Mouse (Mus musculus) layer of hippocampus, adult 18-20 months (tissue): ENCODE data around the gene 9330161L09Rik. TPM values are rescaled to one million over a fixed set of nuclear protein-coding genes. Genes with fewer than 3 reads are reported as not detected.
"Not testable (repeated sequence)": the region's sequence is repeated elsewhere in the genome, so short reads cannot be mapped to it uniquely, and the experiment has no call there.

Experiments used
- DNase-seq, 2 experiments: peaks; one replicate each; pipeline ENCODE4 v3.0.0; 2022; ENCODE audit warnings: low spot score in 2 of 2
- long read RNA-seq: library from polyadenylated mRNA; stranded (forward); transcript quantifications from one replicate; pipeline ENCODE4 v2.0.0, GENCODE M21; 2021
- total RNA-seq, 2 experiments: library from RNA; stranded (reverse); gene quantifications; 2 replicates each; pipeline ENCODE4 v1.2.3; 2021

9330161L09Rik gene
- total RNA-seq: 1 to 10 TPM; 2.6 to 2.8 TPM
- long read RNA-seq: 0 reads

GRCm38 (mm10) chr12:103407720-103408119, at the start of gene 9330161L09Rik:
Gene 9330161L09Rik, minus strand, starts transcription at chr12:103407820.
- no peak for DNase-seq

GRCm38 (mm10) chr12:103457140-103457539, 49.5 kb upstream of the 9330161L09Rik start, which contains the start of gene Ifi27l2b:
Gene Ifi27l2b, minus strand, starts transcription at chr12:103457223.
- DNase-seq: no peak

- not testable (repeated sequence) for DNase-seq
Measured at GRCm38 (mm10) chr12:103456727-103457126, 49.1 kb upstream of the 9330161L09Rik start.

GRCm38 (mm10) chr12:103453361-103453760, 45.7 kb upstream of the 9330161L09Rik start:
- DNase-seq: no peak

GRCm38 (mm10) chr12:103445060-103445459, 37.4 kb upstream of the 9330161L09Rik start:
- no peak for DNase-seq

GRCm38 (mm10) chr12:103444261-103444660, 36.6 kb upstream of the 9330161L09Rik start:
- DNase-seq: not testable (repeated sequence)

GRCm38 (mm10) chr12:103443524-103443923, 35.9 kb upstream of the 9330161L09Rik start, which contains the start of gene Ifi27l2a:
Gene Ifi27l2a, minus strand, starts transcription at chr12:103443680.
- no peak for DNase-seq

GRCm38 (mm10) chr12:103437601-103438000, 30.0 kb upstream of the 9330161L09Rik start:
- no peak for DNase-seq

- DNase-seq: no peak
Measured at GRCm38 (mm10) chr12:103434861-103435260, 27.2 kb upstream of the 9330161L09Rik start.

GRCm38 (mm10) chr12:103433986-103434731, 26.5 kb upstream of the 9330161L09Rik start, which contains the start of gene Ifi27:
Gene Ifi27, plus strand, starts transcription at chr12:103434211.
- peak; percentile 64 to 83 for DNase-seq

- DNase-seq: no peak
Measured at GRCm38 (mm10) chr12:103433430-103433829, 25.8 kb upstream of the 9330161L09Rik start.

GRCm38 (mm10) chr12:103426710-103427109, 19.1 kb upstream of the 9330161L09Rik start:
- no peak for DNase-seq

- peak; percentile 98 to 99 for DNase-seq
Measured at GRCm38 (mm10) chr12:103425729-103426470, 18.3 kb upstream of the 9330161L09Rik start, which contains the start of gene Ddx24. Gene Ddx24, minus strand, starts transcription at chr12:103425830.

GRCm38 (mm10) chr12:103425016-103425728, 17.6 kb upstream of the 9330161L09Rik start:
- no peak for DNase-seq

GRCm38 (mm10) chr12:103408144-103408543, 524 bp upstream of the 9330161L09Rik start:
- peak in 1 of 2 experiments; percentile 54 for DNase-seq

GRCm38 (mm10) chr12:103404131-103404530, 3.5 kb downstream of the 9330161L09Rik start:
- DNase-seq: no peak

GRCm38 (mm10) chr12:103396751-103397150, 10.9 kb downstream of the 9330161L09Rik start:
- no peak for DNase-seq

GRCm38 (mm10) chr12:103395486-103396275, 11.9 kb downstream of the 9330161L09Rik start:
- no peak for DNase-seq

- no peak for DNase-seq
Measured at GRCm38 (mm10) chr12:103393528-103393927, 14.1 kb downstream of the 9330161L09Rik start.

GRCm38 (mm10) chr12:103391098-103391497, 16.5 kb downstream of the 9330161L09Rik start:
- peak; percentile 76 to 87 for DNase-seq
